Mouse (Mus musculus): ENCODE measurements around the gene Slc46a3.
"Not testable (repeated sequence)": the region's sequence is repeated elsewhere in the genome, so short reads cannot be mapped to it uniquely, and the experiment has no call there.

Gene Slc46a3

GRCm38 (mm10) chr5:147894455-147895076 is at the start of gene Slc46a3:
Gene Slc46a3, minus strand, starts transcription at chr5:147894815.
- peak; percentile 94 for DNase-seq

- no peak for DNase-seq
These were observed 44.6 kb upstream of the Slc46a3 start for GRCm38 (mm10) chr5:147939226-147939625.

DNA sequence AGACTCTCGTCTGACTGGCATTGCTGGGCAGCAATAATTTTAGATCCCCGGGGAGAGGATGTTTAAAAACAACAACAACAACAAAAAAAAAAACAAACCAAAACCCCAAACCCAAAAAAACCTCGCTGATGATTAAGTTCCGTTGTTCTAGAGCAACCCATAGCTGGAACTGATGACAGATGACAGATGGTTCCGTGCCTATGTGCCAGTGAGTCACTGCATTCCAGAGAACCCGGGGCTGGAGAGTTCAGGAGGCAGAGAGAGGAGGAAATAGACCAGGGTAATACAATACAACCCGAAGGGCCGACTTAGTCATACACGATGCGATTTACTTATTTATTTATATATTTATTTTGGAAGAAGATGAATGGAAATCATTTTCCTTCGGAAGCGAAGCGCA is 40.5 kb upstream of the Slc46a3 start:
- DNase-seq = no peak

DNA sequence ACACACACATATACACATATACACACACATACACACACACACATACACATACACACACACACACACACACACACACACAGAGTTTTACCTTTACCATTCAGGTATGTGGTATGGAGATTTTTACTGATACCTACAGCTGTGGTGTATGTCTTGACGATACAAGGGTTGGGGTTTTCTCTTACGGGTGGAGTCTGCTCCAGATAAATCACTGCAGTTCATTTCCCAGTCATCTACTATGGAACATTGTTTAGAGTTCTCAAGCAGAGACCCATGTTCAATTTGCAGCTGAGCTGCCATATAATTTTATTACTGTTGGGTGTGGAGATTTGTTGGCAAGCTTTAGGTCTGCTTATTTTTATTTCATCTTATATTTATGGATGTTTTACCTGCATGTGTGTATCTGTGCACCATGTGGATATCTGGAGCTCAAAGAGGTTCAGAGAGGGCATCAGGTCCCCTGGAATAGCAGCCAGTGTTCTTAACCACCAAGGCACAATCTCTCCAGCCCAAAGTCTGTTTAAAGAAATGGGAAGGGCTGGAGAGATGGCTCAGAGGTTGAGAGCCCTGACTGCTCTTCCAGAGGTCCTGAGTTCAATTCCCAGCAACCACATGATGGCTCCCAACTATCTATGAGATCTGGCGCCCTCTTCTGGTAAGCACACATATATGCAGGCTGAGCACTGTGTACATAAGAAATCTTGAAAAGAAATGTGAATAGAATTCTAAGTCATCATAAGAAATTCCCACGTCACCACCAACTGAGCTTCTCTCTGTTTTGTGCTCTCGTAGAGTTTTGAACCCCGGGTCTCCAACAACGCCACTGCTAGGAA is 34.3 kb upstream of the Slc46a3 start:
- DNase-seq = no peak

GRCm38 (mm10) chr5:147925935-147926604 is 31.5 kb upstream of the Slc46a3 start:
- peak; percentile 25 for DNase-seq

DNA sequence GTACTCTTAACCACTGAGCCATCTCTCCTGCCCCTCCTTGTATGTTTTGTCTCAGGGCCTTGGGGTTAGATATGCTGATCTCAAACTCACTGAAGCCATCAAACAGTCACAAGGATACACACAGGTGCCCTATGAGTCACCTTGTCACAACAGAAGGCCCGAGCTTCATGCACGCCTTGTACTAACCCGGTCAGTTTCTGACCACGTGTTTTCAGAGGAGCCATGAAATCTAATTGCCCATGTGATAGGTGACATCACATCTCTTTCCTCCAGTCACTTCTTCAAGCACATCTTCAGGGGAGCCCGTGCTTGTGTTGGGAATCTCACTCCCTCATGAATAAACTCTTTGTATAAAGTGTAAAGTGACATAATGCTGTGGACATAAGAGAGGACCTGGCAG is 30.0 kb upstream of the Slc46a3 start:
- no peak for DNase-seq

DNA sequence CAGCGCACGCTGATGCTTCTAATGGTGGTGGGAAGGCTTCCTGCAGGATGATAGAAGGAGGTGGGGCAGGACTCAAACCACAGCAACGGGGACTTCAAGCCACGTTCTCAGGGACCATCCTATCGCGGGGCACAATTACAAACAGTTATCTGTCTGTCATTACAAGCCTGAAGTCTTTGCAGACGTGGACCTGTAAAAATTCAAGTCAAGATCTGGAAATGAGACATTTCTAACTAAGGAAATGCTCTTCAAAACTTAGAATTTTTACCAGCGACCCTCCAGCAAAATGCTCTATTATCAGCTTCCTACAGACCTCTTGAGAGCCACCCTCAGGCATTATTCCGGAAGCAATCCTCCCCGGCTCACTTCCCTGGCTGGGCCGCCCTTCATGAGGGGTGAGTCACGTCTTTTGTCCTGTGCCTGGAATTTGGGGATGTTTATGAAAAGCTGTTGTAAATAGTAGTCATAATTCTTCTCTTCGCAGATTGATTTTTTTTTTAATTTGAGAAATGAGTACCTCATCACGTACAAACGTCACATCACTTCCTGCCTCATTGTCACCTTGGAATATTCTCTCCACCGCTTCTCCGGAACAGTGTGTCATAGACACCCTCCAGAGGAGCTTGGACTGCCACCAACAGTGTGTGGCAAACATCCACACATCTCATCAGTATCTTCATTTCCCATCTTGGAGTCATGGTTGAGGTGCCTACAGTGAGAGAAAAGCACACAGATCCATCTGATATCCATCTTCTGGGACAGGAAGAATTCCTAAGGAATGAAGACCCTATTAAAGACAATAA is 23.6 kb upstream of the Slc46a3 start:
- DNase-seq = peak; percentile 67

DNA sequence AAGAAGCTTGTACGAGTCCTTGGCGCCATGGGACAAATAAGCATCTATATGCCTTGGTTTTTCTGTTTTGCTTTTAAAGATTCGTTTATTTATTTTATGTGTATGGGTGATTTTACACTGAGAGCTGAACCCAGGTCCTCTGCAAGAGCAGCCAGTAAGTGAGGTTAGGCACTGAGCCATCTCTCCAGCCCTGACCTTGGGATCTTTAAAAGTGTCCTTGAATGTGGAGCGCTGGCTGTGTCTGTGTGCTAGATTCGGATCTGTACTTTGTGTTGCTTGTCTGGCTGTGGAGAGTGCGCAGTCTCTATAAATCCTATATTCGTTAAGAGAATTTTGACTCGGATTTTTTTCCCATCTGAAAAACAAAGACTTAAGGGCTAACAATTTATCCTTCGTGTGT is 21.6 kb upstream of the Slc46a3 start:
- DNase-seq = no peak

- peak; percentile 8 for DNase-seq
These were observed 20.5 kb upstream of the Slc46a3 start for GRCm38 (mm10) chr5:147915038-147915566.

DNA sequence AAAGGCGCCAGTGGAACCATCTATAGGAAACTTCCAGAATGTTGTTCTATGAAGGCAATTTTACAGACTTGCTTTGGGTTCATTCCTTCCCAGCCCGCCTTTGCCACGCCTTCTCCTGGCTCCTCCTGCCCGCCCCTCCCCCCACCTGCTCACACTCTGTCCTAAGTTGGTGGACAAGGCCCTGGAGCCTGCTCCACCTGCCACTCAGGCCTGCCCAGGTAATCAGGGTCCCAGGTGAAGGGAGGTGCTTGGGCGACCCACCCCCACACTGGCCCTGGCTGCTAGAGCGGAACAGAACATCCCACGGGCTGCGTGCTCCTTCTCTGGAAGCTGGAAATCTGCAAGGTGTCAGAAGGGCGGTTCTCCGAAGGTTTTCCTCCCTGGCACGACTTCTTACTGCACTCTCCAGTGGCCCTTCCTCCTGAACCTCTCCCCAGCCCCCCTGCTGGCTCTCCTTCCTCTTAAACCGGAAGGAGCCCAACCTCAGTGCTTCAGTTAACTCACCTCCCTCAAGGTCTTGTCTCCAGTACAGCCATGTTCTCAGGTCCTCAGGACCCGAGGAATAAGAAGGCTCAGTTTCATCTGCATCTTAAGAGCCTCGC is 18.7 kb upstream of the Slc46a3 start:
- peak; percentile 30 for DNase-seq

DNA sequence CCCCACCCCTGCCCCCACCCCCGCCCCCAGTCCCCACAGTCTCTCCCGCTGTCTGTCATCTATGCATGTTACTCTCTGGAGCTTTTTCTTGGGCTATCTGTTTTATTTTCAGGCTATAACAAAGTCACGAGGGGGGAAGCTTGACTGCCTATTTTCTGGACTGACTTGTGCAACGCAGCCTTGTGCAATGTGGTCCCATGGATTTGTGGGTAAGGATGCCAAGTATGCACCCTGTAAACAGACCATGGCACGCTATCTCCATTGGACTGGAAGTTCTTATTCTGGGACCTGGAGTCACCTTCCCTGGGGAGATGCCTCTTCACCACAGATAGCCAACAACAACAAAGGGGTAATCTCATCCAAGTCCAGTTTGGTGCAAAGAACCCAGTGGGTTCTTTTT is 17.1 kb upstream of the Slc46a3 start:
- DNase-seq = no peak

GRCm38 (mm10) chr5:147910807-147911509 is 16.3 kb upstream of the Slc46a3 start:
- DNase-seq = no peak

DNA sequence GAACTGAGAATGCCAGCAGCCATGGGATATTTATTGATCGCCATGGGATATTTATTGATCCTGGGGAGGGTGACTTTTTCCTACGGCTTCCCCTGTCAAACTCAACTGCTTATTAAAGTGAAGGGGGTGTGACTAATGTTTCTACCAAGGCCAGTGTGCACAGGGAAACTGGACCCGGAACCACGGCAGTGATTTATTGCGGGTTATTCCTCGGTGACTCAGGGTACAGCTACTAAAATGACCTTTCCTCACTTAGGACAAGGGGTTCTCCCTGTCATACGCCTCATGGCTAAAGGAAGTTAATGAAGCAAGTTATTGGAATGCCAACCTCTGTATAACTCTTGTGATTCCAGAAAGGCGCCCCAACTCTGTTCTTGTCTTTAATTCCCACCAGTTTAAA is 13.2 kb upstream of the Slc46a3 start:
- DNase-seq = no peak

DNA sequence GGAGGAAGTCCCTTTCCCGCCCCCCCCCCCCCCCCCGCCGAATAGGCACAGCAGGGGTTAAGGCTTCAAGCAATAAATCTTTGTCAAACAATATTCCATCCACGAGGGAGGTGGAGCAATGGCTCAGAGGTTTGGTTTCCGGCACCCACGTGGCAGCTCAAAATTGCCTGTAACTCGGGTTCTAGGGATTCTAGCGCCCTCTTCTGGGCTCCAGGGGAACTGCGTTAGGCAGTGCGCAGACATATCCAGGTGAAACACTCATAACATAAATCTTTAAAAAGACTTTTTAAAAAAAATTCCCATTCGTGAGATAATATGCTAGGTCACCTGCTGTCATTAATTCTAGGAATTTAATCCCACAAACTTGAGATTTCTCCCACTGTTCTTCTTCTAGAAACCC is 12.5 kb upstream of the Slc46a3 start:
- no peak for DNase-seq

DNA sequence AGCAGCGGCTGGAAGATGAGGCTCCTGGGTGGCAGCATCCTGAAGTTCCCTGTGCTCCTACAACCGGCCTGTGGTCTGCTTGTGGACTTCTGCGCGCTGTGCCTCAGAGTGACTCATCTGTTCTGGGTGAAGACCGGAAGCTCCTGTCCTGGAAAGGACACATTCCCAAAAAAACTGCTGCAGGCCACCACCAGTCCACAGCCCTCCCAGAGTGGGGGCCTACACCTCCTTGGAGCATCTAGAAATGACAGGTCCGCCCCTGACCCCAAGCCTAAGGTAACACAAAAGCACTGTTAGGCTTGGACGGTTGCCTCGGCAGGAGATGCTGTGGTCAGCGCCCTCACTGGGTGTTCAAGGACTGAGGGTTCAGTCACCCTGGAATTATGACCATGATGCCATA is 8.6 kb upstream of the Slc46a3 start:
- DNase-seq = no peak

DNA sequence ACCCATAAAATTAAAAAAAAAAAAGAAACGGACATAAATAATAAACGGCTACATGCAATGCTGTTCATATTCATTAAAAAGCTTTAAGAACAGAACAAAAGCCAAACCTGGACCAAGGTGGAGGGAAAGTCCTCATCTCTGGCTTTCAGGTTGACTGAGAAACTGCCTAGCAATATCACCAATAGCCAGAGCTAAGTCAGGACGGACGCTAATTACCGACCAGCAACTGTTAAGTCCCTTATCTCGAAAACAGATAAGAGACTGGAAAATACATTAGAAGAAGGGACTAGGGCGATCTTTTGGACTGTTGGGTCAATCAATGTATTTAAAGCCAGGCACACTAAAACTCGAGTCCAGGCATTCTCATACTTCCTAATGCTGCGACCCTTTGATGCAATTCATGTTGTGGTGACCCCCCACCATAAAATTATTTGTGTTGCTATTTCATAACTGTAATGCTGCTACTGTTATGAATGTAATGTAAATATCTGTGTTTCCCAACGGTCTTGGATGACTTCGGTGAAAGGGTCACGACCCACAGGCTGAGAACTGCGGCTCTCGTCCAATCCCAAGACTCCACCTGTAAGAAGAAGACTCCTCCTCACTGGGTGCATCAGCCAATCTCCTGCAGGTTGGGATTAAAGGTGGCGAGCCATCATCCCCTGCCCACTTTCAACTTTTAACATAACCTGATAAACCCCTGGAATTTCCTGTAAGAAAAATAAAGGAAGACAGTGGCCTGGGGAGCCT is 7.6 kb upstream of the Slc46a3 start:
- no peak for DNase-seq

- DNase-seq = no peak
These were observed 4.4 kb upstream of the Slc46a3 start for GRCm38 (mm10) chr5:147898968-147899549.

DNA sequence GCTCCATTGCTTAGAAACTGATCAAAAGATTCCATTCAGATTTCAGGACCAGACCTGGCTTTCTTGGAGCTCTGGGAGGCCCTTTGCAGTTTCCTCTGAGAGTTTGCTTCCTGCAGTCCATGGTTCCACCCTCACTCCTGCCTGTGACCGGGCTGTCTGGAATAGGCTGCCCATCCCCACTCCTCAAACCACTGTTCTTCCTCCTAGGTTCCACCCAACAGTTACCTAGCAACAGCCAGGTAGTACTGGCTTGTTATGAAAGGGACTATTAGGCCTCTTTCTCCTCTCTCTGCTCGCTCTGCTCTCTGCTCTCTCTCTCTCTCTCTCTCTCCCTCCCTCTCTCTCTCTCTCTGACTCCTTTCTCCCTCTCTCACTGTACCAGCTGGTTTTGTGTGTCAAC is 3.6 kb upstream of the Slc46a3 start:
- no peak for DNase-seq

DNA sequence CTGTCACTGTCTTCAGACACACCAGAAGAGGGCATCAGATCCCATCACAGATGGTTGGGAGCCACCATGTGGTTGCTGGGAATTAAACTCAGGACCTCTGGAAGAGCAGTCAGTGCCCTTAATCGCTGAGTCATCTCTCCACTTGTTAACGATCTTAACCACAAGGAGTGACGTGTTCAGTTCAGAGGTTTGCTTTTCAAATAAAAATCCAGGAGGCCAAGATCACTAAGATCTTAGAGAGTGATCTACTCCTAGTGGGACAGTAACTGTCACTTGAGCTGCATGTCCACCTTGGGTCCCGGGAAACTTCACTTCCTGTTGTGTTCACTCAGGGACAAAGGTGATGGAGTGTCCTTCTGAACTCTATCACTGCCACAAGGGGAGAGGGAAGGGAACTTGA is 1.9 kb upstream of the Slc46a3 start:
- not testable (repeated sequence) for DNase-seq

DNA sequence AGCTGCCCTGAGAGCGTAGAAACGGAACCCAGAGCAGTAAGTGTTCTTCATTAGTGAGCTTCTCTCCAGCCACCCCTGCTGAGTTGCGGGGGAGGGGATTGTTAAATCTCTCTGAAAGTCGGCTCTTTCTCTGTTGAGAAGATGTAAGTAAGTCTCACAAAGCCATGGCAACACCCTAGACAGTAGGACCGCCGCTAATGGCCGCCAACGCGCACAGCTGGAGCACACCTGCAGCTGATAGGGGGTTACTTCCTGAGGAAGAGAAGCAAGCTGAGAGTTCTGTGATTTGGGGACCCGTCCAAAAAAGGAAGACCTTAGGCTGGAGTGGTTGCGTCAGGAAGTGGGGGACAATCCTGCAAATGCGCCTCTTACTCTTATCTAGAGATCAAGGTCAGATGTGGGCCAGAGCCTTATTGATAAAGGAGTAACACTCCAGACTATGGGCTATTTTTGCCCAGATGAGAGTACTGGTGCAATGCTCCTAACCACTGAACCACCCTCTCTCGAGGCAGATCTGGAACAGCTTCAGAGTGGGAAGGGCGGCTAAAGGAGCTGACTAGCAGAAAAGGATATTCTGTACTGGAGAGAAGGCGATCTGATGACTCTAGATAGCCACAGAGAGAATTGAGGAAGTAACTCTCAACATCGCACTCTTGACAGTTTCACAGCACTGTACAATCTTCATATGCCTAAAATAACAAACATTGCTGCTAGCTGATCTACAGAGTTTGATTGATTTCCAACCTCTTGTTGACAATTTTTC is 1.0 kb upstream of the Slc46a3 start:
- no peak for DNase-seq
